Mouse (Mus musculus): ENCODE results near the gene Cryba4. TPM values are rescaled to one million over a fixed set of nuclear protein-coding genes. Genes with fewer than 3 reads are reported as not detected.

The Cryba4 gene
- 1 to 10 TPM; 5.3 to 7.1 TPM for total RNA-seq (2021)
- 14.4 and 33.8 TPM in 2 replicates for polyA plus RNA-seq (2012; rRNA removed)
- long read RNA-seq, partial matches to known transcripts, result 0 of 13 reads
- long read RNA-seq, other reads (novel, unspliced or antisense), result 8 of 13 reads

DNA sequence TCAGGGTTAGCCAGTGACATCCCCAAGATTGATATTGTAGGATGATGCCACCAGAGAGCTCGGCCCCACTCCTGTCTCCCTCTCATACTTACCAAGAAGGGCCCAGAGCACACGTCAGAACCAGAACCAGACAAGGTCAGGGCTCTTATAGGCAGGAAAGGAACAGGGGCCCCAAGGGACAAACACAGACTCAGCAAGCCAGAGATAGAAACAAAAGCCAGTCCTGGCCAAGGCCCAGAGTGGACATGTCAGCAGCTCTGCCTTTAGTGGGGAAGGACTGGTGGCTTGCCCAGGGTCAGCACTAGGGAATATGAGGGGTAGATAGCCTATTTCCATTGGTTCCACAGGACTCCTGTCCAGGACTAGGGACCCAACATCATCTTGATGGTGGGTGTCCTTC is at the start of gene Cryba4:
Cryba4 (minus strand) TSS at position 119 of the 400 bp plus-strand sequence.
- Histone ChIP-seq H3K4me3 (no peak within 1 kb of the TSS), H3K27ac (peak within 1 kb of the TSS; percentile 69), H3K4me1 (ENCODE audit: control insufficient read depth, insufficient read depth, low read length) (peaks cover 38% of the 10 kb centered on the region), H3K9ac (ENCODE audit: low read depth, low read length) (no peak within 1 kb of the TSS), H3K36me3 (ENCODE audit: control insufficient read depth, insufficient read depth, low read length) (no peaks in the 10 kb centered on the region), H3K79me2 (replicated peaks; ENCODE audit: control insufficient read depth, insufficient read depth, low read length) (no peaks in the 10 kb centered on the region), H3K27me3 (ENCODE audit: control insufficient read depth, insufficient read depth, low read length) (no peaks in the 10 kb centered on the region)
- peak; percentile 59 to 76 for DNase-seq
- intact Hi-C loops (cut with DNase I), result no loop called here
- 2% methylated on average over 2 of the region's 2 CpGs for WGBS
- TF ChIP-seq POLR2A (IDR thresholded peaks at IDR 0.05; ENCODE audit: insufficient read depth, low read depth, low read length) (0 out of 2 replicates have a peak, but pooled peaks have one; percentile 7), EP300 (IDR thresholded peaks at IDR 0.05; ENCODE audit: insufficient read depth, low read depth, low read length) (no peak)

DNA sequence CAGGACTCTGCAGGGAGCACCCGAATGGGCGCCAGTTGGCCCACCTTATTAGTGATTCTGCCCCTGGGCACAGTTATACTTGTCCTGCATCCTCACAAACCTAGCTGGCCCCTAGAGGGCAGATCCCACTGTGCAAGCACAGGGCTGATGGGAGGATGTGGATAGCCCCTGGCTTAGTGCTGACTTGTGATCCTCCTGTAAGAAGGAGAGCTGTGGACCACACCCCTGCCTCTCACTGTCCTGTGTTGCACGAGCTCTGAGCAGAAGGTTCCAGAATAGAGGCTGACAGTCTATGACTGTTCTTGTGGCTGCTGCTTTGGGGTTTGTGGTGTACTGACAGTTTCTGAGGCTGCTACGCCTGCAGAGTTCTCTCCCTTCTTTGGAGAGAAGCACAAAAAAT is 49.4 kb upstream of the Cryba4 start:
- TF ChIP-seq CTCF (IDR thresholded peaks at IDR 0.05) (peak; percentile 42), EP300 (IDR thresholded peaks at IDR 0.05; ENCODE audit: insufficient read depth, low read depth, low read length) (no peak)
- Histone ChIP-seq H3K79me2 (replicated peaks; ENCODE audit: control insufficient read depth, insufficient read depth, low read length) (peaks cover 8% of the 10 kb centered on the region; the same call in 1 of the 2 replicates), H3K27ac (no peak overlapping the region), H3K4me1 (ENCODE audit: control insufficient read depth, insufficient read depth, low read length) (peaks cover 35% of the 10 kb centered on the region), H3K27me3 (ENCODE audit: control insufficient read depth, insufficient read depth, low read length) (no peaks in the 10 kb centered on the region), H3K36me3 (ENCODE audit: control insufficient read depth, insufficient read depth, low read length) (no peaks in the 10 kb centered on the region), H3K9ac (ENCODE audit: low read depth, low read length) (no peak overlapping the region), H3K4me3 (no peak overlapping the region)
- intact Hi-C loops (cut with DNase I), result loop anchor here (2.0 kb wide), 1 partner anchor 13 kb away; no protein-coding TSS in a partner anchor
- WGBS, result 72% methylated on average over 4 of the region's 4 CpGs
- DNase-seq, result no peak

DNA sequence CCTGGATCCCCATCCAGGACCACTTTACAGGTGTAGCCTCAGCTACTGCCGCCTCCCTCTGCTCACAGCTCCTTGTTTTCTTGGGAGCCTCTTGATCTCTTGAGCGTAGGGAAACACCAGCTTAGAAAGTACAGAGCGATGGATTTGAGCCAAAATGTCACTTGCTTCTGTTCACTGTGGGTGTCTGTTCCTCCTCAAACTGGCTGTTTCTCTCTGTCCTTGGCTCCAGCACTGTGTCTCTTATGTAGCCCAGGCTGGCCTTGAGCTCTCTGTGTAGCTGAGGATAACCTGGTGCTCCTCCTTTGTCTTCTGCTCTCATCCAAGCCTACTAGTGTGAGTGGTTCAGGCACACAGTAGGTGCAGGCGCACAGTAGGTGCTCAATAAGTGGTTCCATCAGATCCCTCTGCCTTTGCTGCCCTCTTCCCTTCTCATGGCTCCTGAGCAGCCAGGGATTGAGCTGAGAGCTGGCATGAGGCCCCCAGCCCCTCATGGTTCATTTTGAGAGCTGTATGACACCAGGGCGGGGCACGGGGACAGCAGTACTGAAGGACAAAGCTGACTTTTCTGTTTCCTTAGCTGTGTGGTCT is 48.5 kb upstream of the Cryba4 start:
- TF ChIP-seq CTCF (IDR thresholded peaks at IDR 0.05) (no peak), EP300 (IDR thresholded peaks at IDR 0.05; ENCODE audit: insufficient read depth, low read depth, low read length) (no peak), POLR2A (IDR thresholded peaks at IDR 0.05; ENCODE audit: insufficient read depth, low read depth, low read length) (no peak)
- Histone ChIP-seq H3K9ac (ENCODE audit: low read depth, low read length) (no peak overlapping the region), H3K27ac (peak overlapping the region; percentile 16), H3K79me2 (replicated peaks; ENCODE audit: control insufficient read depth, insufficient read depth, low read length) (peaks cover 9% of the 10 kb centered on the region; the same call in 1 of the 2 replicates), H3K4me3 (no peak overlapping the region), H3K36me3 (ENCODE audit: control insufficient read depth, insufficient read depth, low read length) (no peaks in the 10 kb centered on the region), H3K27me3 (ENCODE audit: control insufficient read depth, insufficient read depth, low read length) (no peaks in the 10 kb centered on the region), H3K4me1 (ENCODE audit: control insufficient read depth, insufficient read depth, low read length) (peaks cover 38% of the 10 kb centered on the region)
- no peak for DNase-seq
- intact Hi-C loops (cut with DNase I), result loop anchor here (2.0 kb wide), 1 partner anchor 14 kb away; no protein-coding TSS in a partner anchor
- 70% methylated on average over 6 of the region's 6 CpGs for WGBS

DNA sequence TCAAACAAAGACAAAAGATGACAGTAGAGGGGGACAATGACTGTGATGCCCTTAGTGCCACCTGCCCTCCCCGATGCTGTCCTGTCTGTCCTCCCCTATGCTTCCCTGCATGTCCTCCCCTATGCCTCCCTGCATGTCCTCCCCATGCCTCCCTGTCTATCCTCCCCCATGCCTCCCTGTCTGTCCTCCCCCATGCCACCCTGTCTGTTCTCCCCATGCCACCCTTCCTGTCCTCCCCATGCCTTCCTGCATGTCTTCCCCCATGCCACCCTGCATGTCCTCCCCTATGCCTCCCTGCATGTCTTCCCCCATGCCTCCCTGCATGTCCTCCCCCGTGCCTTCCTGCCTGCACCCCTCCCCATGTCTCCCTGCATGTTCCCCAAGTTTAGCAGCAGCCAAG is 47.8 kb upstream of the Cryba4 start:
- H3K9ac ChIP-seq (ENCODE audit: low read depth, low read length), result no peak overlapping the region
- WGBS, result 53% methylated on average over 2 of the region's 2 CpGs
- TF ChIP-seq EP300 (IDR thresholded peaks at IDR 0.05; ENCODE audit: insufficient read depth, low read depth, low read length), result no peak
- TF ChIP-seq POLR2A (IDR thresholded peaks at IDR 0.05; ENCODE audit: insufficient read depth, low read depth, low read length), result no peak
- TF ChIP-seq CTCF (IDR thresholded peaks at IDR 0.05), result no peak
- H3K27me3 ChIP-seq (ENCODE audit: control insufficient read depth, insufficient read depth, low read length), result no peaks in the 10 kb centered on the region
- H3K4me1 ChIP-seq (ENCODE audit: control insufficient read depth, insufficient read depth, low read length), result peaks cover 44% of the 10 kb centered on the region
- peaks cover 12% of the 10 kb centered on the region; the same call in 1 of the 2 replicates for H3K79me2 ChIP-seq (replicated peaks; ENCODE audit: control insufficient read depth, insufficient read depth, low read length)
- peak overlapping the region; percentile 84 for H3K27ac ChIP-seq
- H3K4me3 ChIP-seq, result no peak overlapping the region
- intact Hi-C loops (cut with DNase I), result loop anchor here (2.0 kb wide), 1 partner anchor 15 kb away; no protein-coding TSS in a partner anchor
- DNase-seq, result no peak
- no peaks in the 10 kb centered on the region for H3K36me3 ChIP-seq (ENCODE audit: control insufficient read depth, insufficient read depth, low read length)

DNA sequence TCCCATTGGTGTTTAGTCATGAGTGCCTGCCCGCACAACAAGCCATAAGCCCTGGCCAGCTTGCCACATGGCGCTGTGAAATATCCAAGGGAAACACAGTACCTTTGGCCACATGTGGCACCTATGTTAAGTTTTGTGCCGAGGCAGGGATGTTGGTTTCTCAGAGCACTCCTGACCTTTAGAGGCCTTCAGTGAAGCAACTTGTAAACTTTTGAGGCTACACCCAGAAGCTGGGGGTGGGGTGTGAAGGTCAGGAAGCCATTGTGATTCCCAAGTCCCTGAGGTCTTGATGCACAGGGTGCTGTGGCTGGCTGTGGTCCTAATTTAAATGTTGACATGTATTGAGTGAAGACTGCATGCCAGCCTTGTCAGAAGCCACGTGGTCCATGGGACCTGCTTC is 47.1 kb upstream of the Cryba4 start:
- TF ChIP-seq EP300 (IDR thresholded peaks at IDR 0.05; ENCODE audit: insufficient read depth, low read depth, low read length), result no peak
- TF ChIP-seq POLR2A (IDR thresholded peaks at IDR 0.05; ENCODE audit: insufficient read depth, low read depth, low read length), result no peak
- Histone ChIP-seq H3K4me3 (no peak overlapping the region), H3K9ac (ENCODE audit: low read depth, low read length) (no peak overlapping the region), H3K27me3 (ENCODE audit: control insufficient read depth, insufficient read depth, low read length) (no peaks in the 10 kb centered on the region), H3K27ac (peak overlapping the region; percentile 84), H3K79me2 (replicated peaks; ENCODE audit: control insufficient read depth, insufficient read depth, low read length) (peaks cover 17% of the 10 kb centered on the region), H3K36me3 (ENCODE audit: control insufficient read depth, insufficient read depth, low read length) (no peaks in the 10 kb centered on the region), H3K4me1 (ENCODE audit: control insufficient read depth, insufficient read depth, low read length) (peaks cover 51% of the 10 kb centered on the region)
- 68% methylated on average over 4 of the region's 4 CpGs for WGBS
- no peak for DNase-seq
- intact Hi-C loops (cut with DNase I), result no loop called here

DNA sequence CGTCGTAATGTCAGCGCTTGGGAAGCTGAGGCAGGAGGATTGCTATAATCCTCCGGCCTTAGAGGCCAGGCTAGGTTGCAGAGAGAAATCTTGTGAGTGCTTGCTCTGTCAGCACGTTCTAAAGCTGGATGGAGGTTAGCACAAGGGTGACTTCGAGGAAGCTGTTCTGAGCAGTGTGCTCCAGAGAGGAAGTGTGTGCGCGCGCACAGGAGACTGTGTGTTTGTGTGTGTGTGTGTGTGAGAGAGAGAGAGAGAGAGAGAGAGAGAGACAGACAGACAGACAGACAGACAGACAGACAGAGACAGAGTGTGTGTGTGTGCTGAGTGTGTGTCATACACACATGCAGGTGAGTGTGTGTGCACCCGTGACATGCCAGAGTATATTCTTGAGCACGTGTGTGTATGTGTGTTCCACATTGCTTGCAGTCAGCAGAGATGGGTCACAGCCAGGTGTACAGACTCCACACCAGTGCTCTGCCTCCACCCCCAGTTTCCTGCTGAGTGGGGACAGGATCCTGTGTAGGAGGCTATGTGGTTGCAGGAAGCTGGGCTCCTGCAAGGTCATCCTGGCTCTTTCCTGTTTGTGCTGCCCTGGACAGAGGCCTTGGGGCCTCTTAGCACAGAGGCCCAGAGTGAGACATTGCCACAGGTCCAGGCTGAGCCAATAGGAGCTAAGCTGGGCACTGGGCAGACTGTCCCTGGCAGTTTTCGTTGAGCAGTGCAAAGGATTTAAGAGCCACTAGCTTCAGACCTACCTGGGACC is 46.1 kb upstream of the Cryba4 start:
- H3K79me2 ChIP-seq (replicated peaks; ENCODE audit: control insufficient read depth, insufficient read depth, low read length), result peaks cover 22% of the 10 kb centered on the region
- no peak overlapping the region for H3K4me3 ChIP-seq
- H3K27ac ChIP-seq, result peak overlapping the region; percentile 84
- WGBS, result 46% methylated on average over 12 of the region's 12 CpGs
- peaks cover 56% of the 10 kb centered on the region for H3K4me1 ChIP-seq (ENCODE audit: control insufficient read depth, insufficient read depth, low read length)
- intact Hi-C loops (cut with DNase I), result no loop called here
- TF ChIP-seq EP300 (IDR thresholded peaks at IDR 0.05; ENCODE audit: insufficient read depth, low read depth, low read length) (peak; percentile 86), POLR2A (IDR thresholded peaks at IDR 0.05; ENCODE audit: insufficient read depth, low read depth, low read length) (no peak)
- H3K36me3 ChIP-seq (ENCODE audit: control insufficient read depth, insufficient read depth, low read length), result no peaks in the 10 kb centered on the region
- peak overlapping the region; percentile 2; the same call in 1 of the 2 replicates for H3K9ac ChIP-seq (ENCODE audit: low read depth, low read length)
- no peaks in the 10 kb centered on the region for H3K27me3 ChIP-seq (ENCODE audit: control insufficient read depth, insufficient read depth, low read length)
- DNase-seq, result peak; percentile 65 to 78

Data from heart, adult 2 months (tissue).